Mouse (Mus musculus) hindbrain, embryonic 11.5 days (tissue): ENCODE measurements around the gene Gli2. TPM values are rescaled to one million over a fixed set of nuclear protein-coding genes. Genes with fewer than 3 reads are reported as not detected.

Source experiments
- ATAC-seq: fragments of 200-750 bp; cut with Nextera tagmentation; 2 replicates; pipeline ENCODE4 v1.8.0; 2017; ENCODE audit warnings: mild to moderate bottlenecking, moderate TSS enrichment, moderate library complexity; ENCODE audit not compliant: low FRiP score
- DNase-seq: peaks from one replicate; pipeline ENCODE4 v3.0.0-alpha.2; 2015; ENCODE audit warnings: low spot score
- H3K27ac ChIP-seq: fragments of 300-500 bp; sonication (generic); 2 replicates; pipeline ENCODE4 v1.5.1; 2014; ENCODE audit warnings: mild to moderate bottlenecking, low read depth, low read length
- H3K27me3 ChIP-seq: fragments of 300-500 bp; sonication (generic); 2 replicates; pipeline ENCODE4 v1.6.1; 2014; ENCODE audit warnings: mild to moderate bottlenecking, low read length, moderate library complexity, mixed read lengths; ENCODE audit not compliant: control insufficient read depth, insufficient read depth
- H3K36me3 ChIP-seq: fragments of 300-500 bp; sonication (generic); 2 replicates; pipeline ENCODE4 v1.6.1; 2014; ENCODE audit warnings: mild to moderate bottlenecking, low read length, moderate library complexity, mixed read lengths; ENCODE audit not compliant: control insufficient read depth, insufficient read depth
- H3K4me1 ChIP-seq: fragments of 300-500 bp; sonication (generic); replicated peaks from 2 replicates; pipeline ENCODE4 v1.6.1; 2014; ENCODE audit warnings: low read length, mixed read lengths; ENCODE audit not compliant: control insufficient read depth, insufficient read depth
- H3K4me2 ChIP-seq: fragments of 300-500 bp; sonication (generic); replicated peaks from 2 replicates; pipeline ENCODE4 v1.6.1; 2014; ENCODE audit warnings: mild to moderate bottlenecking, low read depth, low read length
- H3K4me3 ChIP-seq: fragments of 300-500 bp; sonication (generic); 2 replicates; pipeline ENCODE4 v1.5.1; 2014; ENCODE audit warnings: low read depth, low read length
- H3K9ac ChIP-seq: fragments of 300-500 bp; sonication (generic); 2 replicates; pipeline ENCODE4 v1.6.1; 2014; ENCODE audit warnings: low read depth, low read length
- H3K9me3 ChIP-seq: fragments of 300-500 bp; sonication (generic); 2 replicates; pipeline ENCODE4 v1.6.1; 2016; ENCODE audit warnings: low read length; ENCODE audit not compliant: control insufficient read depth
- WGBS: fragments of 180-500 bp; shearing (Covaris S2); extraction: QIAGEN DNeasy Blood & Tissue Kit; methylation state at CpG from one replicate; pipeline ENCODE4 v1.1.7; 2014; 5-methylcytosine and 5-hydroxymethylcytosine counted together
- polyA plus RNA-seq: library from polyadenylated mRNA; unstranded; fragments of >200 nt; fragmentation: Nextera tagmentation; extraction: Ambion mirVana; gene quantifications from 2 replicates; pipeline ENCODE4 v1.2.1, GENCODE M21; 2014

Gli2 gene
- polyA plus RNA-seq, 1 experiment from 2014 or later, result 8.7 TPM

- DNase-seq, result no peak
- H3K27me3 ChIP-seq, result no peaks in the 10 kb centered on the region
- no peaks in the 10 kb centered on the region for H3K36me3 ChIP-seq
- ATAC-seq, result no peak
- H3K4me1 ChIP-seq, result no peaks in the 10 kb centered on the region
- no peaks in the 10 kb centered on the region; the same call in 1 of the 2 replicates for H3K9me3 ChIP-seq
- H3K27ac ChIP-seq, result no peak overlapping the region
- H3K4me3 ChIP-seq, result no peak overlapping the region
- H3K4me2 ChIP-seq, result no peak overlapping the region
- H3K9ac ChIP-seq, result no peak overlapping the region
- WGBS, result 100% methylated on average over 3 of the region's 3 CpGs
These were observed 83.4 kb downstream of the Gli2 start for GRCm38 (mm10) chr1:118970068-118970467.

- ATAC-seq (no peak), DNase-seq (no peak)
- H3K9me3 ChIP-seq, result no peaks in the 10 kb centered on the region; the same call in 1 of the 2 replicates
- no peak overlapping the region for H3K9ac ChIP-seq
- no peaks in the 10 kb centered on the region for H3K4me1 ChIP-seq
- H3K27me3 ChIP-seq, result no peaks in the 10 kb centered on the region
- 74% methylated on average over 11 of the region's 11 CpGs for WGBS
- H3K27ac ChIP-seq, result no peak overlapping the region
- no peak overlapping the region for H3K4me2 ChIP-seq
- no peaks in the 10 kb centered on the region for H3K36me3 ChIP-seq
- H3K4me3 ChIP-seq, result no peak overlapping the region
These were observed 84.0 kb downstream of the Gli2 start for GRCm38 (mm10) chr1:118969409-118969808.

GRCm38 (mm10) chr1:118968661-118969179 is 84.7 kb downstream of the Gli2 start:
- no peak; the same call in 1 of the 2 replicates for ATAC-seq
- no peaks in the 10 kb centered on the region for H3K36me3 ChIP-seq
- no peak overlapping the region for H3K4me3 ChIP-seq
- H3K27me3 ChIP-seq, result no peaks in the 10 kb centered on the region
- H3K4me1 ChIP-seq, result no peaks in the 10 kb centered on the region
- no peaks in the 10 kb centered on the region; the same call in 1 of the 2 replicates for H3K9me3 ChIP-seq
- H3K9ac ChIP-seq, result no peak overlapping the region
- H3K27ac ChIP-seq, result no peak overlapping the region
- WGBS, result 79% methylated on average over 5 of the region's 5 CpGs
- no peak for DNase-seq
- no peak overlapping the region for H3K4me2 ChIP-seq

DNA sequence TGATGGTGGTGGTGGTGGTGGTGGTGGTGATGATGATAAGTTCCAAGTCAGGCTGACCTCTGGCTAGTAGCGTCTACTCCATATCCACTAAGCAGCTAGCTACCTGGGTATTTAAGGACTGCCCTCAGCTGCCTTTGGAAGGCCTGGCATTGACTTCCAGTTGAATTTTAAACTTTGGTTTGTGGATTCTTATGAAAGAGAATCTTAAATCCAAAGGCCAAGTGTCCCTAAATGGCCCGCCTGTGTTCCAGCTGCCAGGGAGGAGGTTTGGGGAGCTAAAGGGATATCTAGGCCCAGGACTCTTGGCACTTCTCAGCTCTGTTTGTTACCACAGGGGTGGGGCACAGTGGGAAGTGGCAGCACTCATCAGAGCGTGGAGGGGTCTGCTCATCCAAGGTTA is 85.4 kb downstream of the Gli2 start:
- no peak overlapping the region for H3K4me2 ChIP-seq
- 91% methylated on average over 3 of the region's 3 CpGs for WGBS
- no peaks in the 10 kb centered on the region; the same call in 1 of the 2 replicates for H3K9me3 ChIP-seq
- no peak overlapping the region for H3K4me3 ChIP-seq
- no peak overlapping the region for H3K9ac ChIP-seq
- H3K27ac ChIP-seq, result no peak overlapping the region
- H3K27me3 ChIP-seq, result no peaks in the 10 kb centered on the region
- DNase-seq (no peak), ATAC-seq (no peak)
- no peaks in the 10 kb centered on the region for H3K36me3 ChIP-seq
- H3K4me1 ChIP-seq, result no peaks in the 10 kb centered on the region

DNA sequence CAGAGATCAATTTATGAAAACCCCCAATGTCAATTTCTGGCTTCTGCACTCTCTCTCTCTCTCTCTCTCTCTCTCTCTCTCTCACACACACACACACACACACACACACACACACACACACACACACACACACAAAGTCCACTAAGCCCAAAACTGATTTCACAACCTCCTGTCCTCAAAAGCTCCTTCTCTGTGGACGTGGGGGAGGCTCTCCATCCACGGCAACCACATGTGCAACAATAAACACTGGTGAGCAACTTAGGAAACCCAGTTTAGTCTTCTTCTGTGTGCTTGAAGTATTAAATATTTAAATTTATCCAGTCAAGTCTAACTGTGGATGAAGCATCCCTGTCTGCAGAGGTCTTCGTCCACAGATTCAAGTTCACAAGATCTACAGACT is 86.1 kb downstream of the Gli2 start:
- Histone ChIP-seq H3K36me3 (no peaks in the 10 kb centered on the region), H3K9ac (no peak overlapping the region), H3K27me3 (no peaks in the 10 kb centered on the region), H3K4me2 (no peak overlapping the region), H3K27ac (no peak overlapping the region), H3K9me3 (no peaks in the 10 kb centered on the region; the same call in 1 of the 2 replicates), H3K4me3 (no peak overlapping the region), H3K4me1 (no peaks in the 10 kb centered on the region)
- no peak for DNase-seq
- no peak for ATAC-seq
- 93% methylated on average over 3 of the region's 3 CpGs for WGBS

- peaks cover 5% of the 10 kb centered on the region; the same call in 1 of the 2 replicates for H3K4me1 ChIP-seq
- ATAC-seq, result no peak
- no peak overlapping the region for H3K27ac ChIP-seq
- H3K9me3 ChIP-seq, result no peaks in the 10 kb centered on the region
- H3K4me2 ChIP-seq, result no peak overlapping the region
- DNase-seq, result no peak
- no peaks in the 10 kb centered on the region for H3K27me3 ChIP-seq
- H3K36me3 ChIP-seq, result no peaks in the 10 kb centered on the region
- WGBS, result 84% methylated on average over 7 of the region's 7 CpGs
- no peak overlapping the region for H3K4me3 ChIP-seq
- no peak overlapping the region for H3K9ac ChIP-seq
These were observed 94.8 kb downstream of the Gli2 start for GRCm38 (mm10) chr1:118958644-118959043.

DNA sequence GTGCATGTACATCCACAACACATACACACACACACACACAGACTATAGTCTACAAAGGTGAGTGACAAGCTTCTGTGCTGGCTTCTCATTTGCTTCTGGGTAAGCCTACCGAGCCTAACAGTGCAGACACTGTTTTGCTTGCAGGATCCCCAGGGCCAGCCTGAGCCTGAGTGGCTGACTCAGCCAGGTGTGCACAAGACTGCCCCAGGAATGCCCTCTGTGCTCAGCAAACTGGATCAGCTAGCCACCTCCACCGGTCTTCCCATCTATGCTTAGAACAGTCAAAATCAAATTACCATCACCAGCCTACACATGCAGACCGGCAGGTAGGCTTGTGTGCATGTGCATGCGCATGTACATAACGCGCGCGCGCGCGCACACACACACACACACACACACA is 97.6 kb downstream of the Gli2 start:
- DNase-seq (no peak), ATAC-seq (no peak)
- Histone ChIP-seq H3K4me1 (peaks cover 5% of the 10 kb centered on the region; the same call in 1 of the 2 replicates), H3K4me2 (no peak overlapping the region), H3K27ac (no peak overlapping the region), H3K9ac (no peak overlapping the region), H3K36me3 (no peaks in the 10 kb centered on the region), H3K27me3 (no peaks in the 10 kb centered on the region), H3K9me3 (no peaks in the 10 kb centered on the region), H3K4me3 (no peak overlapping the region)
- WGBS, result 91% methylated on average over 11 of the region's 11 CpGs

DNA sequence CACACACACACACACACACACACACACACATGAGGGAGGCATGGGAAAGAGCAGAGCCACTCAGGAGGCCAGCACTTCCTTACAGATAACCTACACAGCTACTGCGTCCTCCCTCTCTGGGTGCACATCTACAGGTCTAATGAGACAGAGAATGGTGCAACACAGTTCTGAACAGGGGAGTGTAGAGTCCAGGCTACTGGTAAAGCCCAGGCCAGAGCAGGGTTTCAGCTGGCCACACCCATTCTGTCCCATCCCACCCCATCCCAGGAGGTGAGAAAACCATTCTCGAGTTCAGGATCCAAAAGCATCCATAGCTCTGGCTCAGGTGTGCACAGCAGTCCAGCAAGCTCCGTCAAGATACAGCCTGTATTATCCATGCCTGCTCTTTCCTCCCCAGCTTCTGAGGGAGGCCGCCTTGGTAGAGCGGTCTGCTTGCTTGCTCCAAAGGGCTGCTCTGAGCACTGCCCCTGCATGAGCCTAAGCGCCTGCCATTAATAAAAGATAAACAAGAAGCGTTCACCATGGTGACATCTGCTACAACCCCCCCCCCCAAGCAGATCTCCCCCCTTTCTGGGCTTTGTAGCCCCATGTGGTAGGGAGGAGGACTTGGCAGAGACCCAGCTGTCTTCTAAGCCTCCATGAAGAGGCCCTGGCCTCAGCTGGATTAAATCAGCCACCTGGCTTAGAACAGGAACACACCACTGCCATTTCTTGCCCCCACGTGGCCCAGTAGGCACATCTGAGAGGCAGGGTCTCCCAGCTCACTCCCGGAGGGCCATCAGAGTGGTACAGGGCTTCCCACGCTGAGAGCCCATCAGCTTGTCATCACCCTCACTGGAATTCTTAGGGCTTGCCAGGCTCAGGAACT is 98.8 kb downstream of the Gli2 start:
- Histone ChIP-seq H3K4me3 (no peak overlapping the region), H3K4me2 (no peak overlapping the region), H3K4me1 (peaks cover 5% of the 10 kb centered on the region; the same call in 1 of the 2 replicates), H3K36me3 (no peaks in the 10 kb centered on the region), H3K27me3 (no peaks in the 10 kb centered on the region), H3K9me3 (no peaks in the 10 kb centered on the region), H3K27ac (no peak overlapping the region), H3K9ac (no peak overlapping the region)
- ATAC-seq, result peak; percentile 89
- 47% methylated on average over 10 of the region's 10 CpGs for WGBS
- peak; percentile 53 for DNase-seq

GRCm38 (mm10) chr1:118953031-118953430 is 100.4 kb downstream of the Gli2 start:
- Histone ChIP-seq H3K27ac (no peak overlapping the region), H3K4me3 (no peak overlapping the region), H3K27me3 (no peaks in the 10 kb centered on the region), H3K9me3 (no peaks in the 10 kb centered on the region), H3K4me1 (peaks cover 5% of the 10 kb centered on the region; the same call in 1 of the 2 replicates), H3K4me2 (no peak overlapping the region), H3K9ac (no peak overlapping the region), H3K36me3 (no peaks in the 10 kb centered on the region)
- DNase-seq (no peak), ATAC-seq (no peak)
- 91% methylated on average over 3 of the region's 3 CpGs for WGBS
